Mouse (Mus musculus): Measurements from ENCODE around the gene Gpr179.

GRCm38 (mm10) chr11:97394146-97394545 lies 42.3 kb upstream of the Gpr179 start:
- TF ChIP-seq CTCF (IDR thresholded peaks at IDR 0.05) (no peak), POLR2A (IDR thresholded peaks at IDR 0.05; ENCODE audit: insufficient read depth, low read depth, low read length) (no peak)

Data from heart, adult 2 months (tissue).